Comparison of ENCODE assay signal across 13 mouse cellular contexts in the genomic region with DNA sequence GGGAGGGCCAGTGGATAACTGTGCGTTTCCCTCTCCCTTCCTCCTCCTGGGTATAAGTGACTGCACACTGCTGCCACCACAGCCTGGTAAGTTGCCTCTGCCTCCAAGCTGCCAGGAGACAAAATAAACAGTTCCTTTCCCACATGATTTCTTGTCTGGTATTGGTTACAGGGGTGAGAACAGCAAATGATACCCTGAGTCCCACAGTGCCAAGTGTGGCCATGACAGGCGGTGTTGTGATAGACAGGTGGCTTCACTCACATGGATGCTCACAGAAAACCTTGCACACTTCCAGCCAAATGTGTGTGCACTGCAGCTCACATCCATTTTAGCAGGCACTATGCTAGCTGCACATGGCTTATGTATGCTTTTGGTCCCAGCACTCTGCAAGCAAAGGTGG.
"Had no signal": no experiment of that assay in that cellular context is flagged by ENCODE, and none has a peak within 500 bp of the region (broad histone marks: within the 10 kb centered on the region; RNA-seq: fewer than 3 reads in every experiment).

No protein-coding gene starts in this region.

- H3K4me2 ChIP-seq: intestine, embryonic 15.5 days; kidney, embryonic 15.5 days; limb, embryonic 12.5 days; lung, embryonic 15.5 days; midbrain, embryonic 15.5 days; stomach, embryonic 15.5 days had no signal

- H3K9me3 ChIP-seq: intestine, embryonic 15.5 days; kidney, embryonic 15.5 days; limb, embryonic 12.5 days; lung, embryonic 15.5 days; midbrain, embryonic 10.5 days; midbrain, embryonic 15.5 days; stomach, embryonic 15.5 days had no signal

- ATAC-seq: intestine, embryonic 15.5 days; midbrain, embryonic 15.5 days had no signal

- H3K4me1 ChIP-seq: limb, embryonic 12.5 days had no signal

- DNase-seq: kidney, adult 2 months; kidney, postnatal 14 days; lung, postnatal 14 days; right cerebral cortex, postnatal 14 days; thymus, adult 2 months; thymus, postnatal 25 days had no signal

- H3K9ac ChIP-seq: intestine, embryonic 15.5 days; kidney, embryonic 15.5 days; limb, embryonic 12.5 days; lung, embryonic 15.5 days; midbrain, embryonic 15.5 days; stomach, embryonic 15.5 days had no signal

- H3K4me3 ChIP-seq: intestine, embryonic 15.5 days; kidney, embryonic 15.5 days; limb, embryonic 12.5 days; lung, embryonic 15.5 days; midbrain, embryonic 10.5 days; midbrain, embryonic 15.5 days; stomach, embryonic 15.5 days had no signal

- H3K36me3 ChIP-seq: intestine, embryonic 15.5 days; kidney, embryonic 15.5 days; limb, embryonic 12.5 days; lung, embryonic 15.5 days; midbrain, embryonic 10.5 days; midbrain, embryonic 15.5 days; stomach, embryonic 15.5 days had no signal

- H3K27ac ChIP-seq: intestine, embryonic 15.5 days; kidney, embryonic 15.5 days; limb, embryonic 12.5 days; lung, embryonic 15.5 days; midbrain, embryonic 10.5 days; stomach, embryonic 15.5 days had no signal

- H3K27me3 ChIP-seq: intestine, embryonic 15.5 days; kidney, embryonic 15.5 days; lung, embryonic 15.5 days; stomach, embryonic 15.5 days had no signal
